Mouse (Mus musculus): ENCODE measurements around the gene Sorcs2. TPM values are rescaled to one million over a fixed set of nuclear protein-coding genes. Genes with fewer than 3 reads are reported as not detected.

Gene Sorcs2
- total RNA-seq, 2 experiments from 2014 or later: 15.6 to 16.0 TPM

GRCm38 (mm10) chr5:36128513-36128912 lies 269.4 kb downstream of the Sorcs2 start:
- no peak for DNase-seq

GRCm38 (mm10) chr5:36124993-36125392 lies 272.9 kb downstream of the Sorcs2 start:
- no peak for DNase-seq

DNA sequence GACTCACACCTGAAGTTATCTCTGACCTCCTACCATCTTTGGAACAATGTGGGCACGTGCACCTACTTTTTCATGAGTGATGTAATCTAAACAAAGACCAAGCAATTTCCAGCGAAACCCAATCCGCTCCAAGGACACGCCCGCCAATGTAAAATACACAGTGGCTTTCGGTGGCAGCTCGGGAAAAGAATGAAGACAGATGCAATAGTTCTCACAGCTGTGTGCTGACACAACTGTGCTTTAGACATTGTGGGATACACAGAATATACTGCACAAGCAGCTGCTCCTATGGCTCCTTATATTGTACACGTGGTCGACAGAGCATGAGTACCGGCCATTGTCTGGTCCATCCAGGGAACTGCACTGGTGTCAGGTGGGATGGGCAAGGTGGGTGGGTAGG lies 275.0 kb downstream of the Sorcs2 start:
- no peak for DNase-seq

GRCm38 (mm10) chr5:36120931-36121341 lies 277.0 kb downstream of the Sorcs2 start:
- no peak for DNase-seq

DNA sequence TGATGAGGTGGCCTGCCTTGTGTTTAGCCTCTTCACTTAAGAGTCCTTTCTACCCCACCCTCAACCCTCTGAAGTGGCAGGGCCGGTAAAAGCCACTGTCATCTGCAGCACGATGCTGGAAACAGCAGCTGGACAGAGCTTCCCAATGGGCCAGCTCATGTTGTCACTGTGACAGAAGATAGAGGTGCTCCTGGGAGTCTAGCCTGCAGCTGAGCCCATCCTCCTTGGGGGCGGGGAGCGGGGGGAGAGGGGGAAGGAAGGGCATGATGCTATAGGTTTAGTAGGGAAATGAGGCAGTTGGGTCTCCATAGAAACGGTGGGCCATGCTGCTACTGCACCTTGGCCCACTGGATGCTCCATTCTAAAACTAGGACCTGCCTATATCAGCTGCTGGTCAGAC lies 279.9 kb downstream of the Sorcs2 start:
- DNase-seq: no peak

DNA sequence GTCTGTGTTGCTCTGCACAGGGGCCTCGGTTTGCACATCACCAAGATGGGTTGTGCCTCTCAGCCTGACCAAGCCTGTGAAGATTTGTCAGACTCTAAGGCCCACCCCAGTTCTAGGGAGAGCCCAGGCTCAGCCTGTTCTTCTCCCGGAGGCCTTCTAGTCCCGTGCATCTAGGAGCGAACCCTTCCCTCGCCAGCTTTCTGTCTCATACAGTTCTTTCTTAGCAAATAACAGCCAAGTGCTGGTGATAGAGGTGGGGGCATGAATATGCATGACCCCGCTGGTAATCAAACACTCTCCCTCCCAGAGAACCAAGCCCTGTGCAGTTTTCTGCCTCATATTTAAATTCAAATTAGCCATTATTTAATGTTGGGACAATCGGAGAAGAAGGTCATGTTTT lies 282.4 kb downstream of the Sorcs2 start:
- DNase-seq: no peak

GRCm38 (mm10) chr5:36113696-36114095 lies 284.2 kb downstream of the Sorcs2 start:
- no peak for DNase-seq

DNA sequence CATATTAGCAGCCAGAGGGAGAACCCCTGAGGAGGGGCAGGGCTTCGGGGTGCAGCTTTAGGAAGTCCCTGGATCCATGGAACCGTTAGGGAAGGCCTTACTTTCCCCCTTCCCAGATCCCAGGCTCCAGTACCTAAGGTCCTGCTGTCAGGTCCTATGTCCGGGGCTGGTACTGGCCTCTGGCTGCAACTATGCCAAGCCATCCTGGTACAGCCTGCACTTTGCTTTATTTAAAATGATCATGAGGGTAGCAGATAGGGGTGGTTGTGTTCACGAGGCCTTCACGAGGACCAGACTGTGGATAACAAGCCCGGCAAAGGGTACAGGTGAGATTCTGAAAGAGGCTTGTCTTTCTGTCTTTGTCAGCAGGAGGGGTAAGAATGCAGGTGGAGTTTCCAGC lies 285.2 kb downstream of the Sorcs2 start:
- no peak for DNase-seq

- no peak for DNase-seq
Observed at GRCm38 (mm10) chr5:36111516-36111915, 286.4 kb downstream of the Sorcs2 start.

GRCm38 (mm10) chr5:36108339-36108887 lies 289.5 kb downstream of the Sorcs2 start:
- no peak for DNase-seq

- DNase-seq: no peak
Observed at GRCm38 (mm10) chr5:36103483-36103882, 294.5 kb downstream of the Sorcs2 start.

- DNase-seq: no peak
Observed at GRCm38 (mm10) chr5:36101129-36101528, 296.8 kb downstream of the Sorcs2 start.

- no peak for DNase-seq
Observed at GRCm38 (mm10) chr5:36100488-36100887, 297.5 kb downstream of the Sorcs2 start.

- no peak for DNase-seq
Observed at GRCm38 (mm10) chr5:36099662-36100061, 298.3 kb downstream of the Sorcs2 start.

DNA sequence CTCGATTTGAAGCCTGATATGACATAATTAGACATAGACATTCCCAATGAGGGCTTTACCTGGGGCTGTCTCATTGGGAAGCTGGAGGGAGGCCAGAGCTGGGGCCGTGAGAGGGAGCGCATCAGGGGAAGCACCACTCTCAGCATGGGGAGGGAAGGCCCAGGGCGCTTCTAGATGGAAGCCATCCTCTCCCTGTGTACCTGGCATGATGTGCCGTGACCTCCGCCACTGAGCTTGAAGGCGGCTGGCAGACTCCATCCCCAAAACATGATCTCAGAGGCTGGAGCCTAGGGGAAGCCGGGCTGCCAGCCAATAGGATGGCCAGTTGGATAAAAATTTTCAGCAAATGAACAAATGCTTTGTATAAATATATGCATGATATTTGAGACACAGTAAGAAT lies 301.9 kb downstream of the Sorcs2 start:
- peak; percentile 40 for DNase-seq

- no peak for DNase-seq
Observed at GRCm38 (mm10) chr5:36090036-36090435, 307.9 kb downstream of the Sorcs2 start.

DNA sequence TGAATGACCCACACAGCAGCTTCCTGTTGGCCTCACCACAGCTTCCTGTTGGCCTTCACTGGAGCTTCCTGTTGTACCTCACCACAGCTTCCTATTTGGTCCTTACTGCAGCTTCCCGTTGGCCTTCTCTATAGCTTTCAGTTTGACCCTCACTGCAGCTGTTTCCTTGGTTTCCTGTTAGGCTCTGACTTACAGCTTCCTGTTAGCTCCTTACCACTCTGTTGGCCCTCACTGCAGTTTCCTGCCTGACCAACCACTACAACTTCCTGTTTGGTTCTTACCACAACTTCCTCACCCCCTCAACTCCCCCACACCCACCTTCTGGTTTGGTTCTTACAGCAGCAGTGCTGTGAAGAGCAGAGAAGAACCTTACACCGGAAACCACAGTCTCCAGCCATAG lies 308.7 kb downstream of the Sorcs2 start:
- no peak for DNase-seq

DNA sequence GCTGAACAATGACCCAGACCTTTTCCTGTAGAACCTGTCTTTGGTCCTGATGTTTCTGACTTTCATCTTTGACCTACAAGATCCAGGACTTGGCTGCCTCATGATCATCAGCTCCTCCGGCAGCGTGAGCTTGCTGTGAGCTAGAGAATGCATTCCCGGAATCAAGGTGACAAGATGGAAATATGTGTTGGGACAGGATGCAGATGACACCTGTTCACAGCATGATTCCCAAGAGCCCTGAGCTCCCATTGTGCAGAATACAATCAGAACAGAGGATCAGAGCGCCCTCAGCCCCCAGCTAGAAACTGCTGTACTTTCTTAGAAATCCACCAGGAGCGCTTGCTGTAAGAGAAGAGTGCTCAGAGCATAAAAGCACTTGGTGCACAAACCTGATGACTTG lies 311.0 kb downstream of the Sorcs2 start:
- no peak for DNase-seq

DNA sequence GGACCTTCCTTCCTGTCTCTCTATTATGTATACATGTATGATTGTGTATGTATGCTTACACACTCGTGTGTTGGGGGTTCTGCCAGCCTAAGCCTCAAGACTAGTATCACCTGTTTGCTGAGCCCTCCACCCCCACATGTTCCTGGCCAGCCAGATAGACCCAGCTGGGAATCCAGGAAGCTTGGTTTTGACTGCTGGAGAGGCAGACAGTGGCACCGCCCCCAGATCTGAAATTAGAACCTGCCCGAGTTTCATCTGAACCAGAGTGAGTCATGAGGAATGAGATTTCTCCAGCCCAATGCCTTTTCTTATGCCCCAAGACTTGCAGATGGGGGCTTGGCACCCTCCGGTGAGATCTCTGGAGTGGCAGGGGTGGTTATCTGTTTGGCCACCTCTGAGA lies 312.3 kb downstream of the Sorcs2 start:
- DNase-seq: no peak

DNA sequence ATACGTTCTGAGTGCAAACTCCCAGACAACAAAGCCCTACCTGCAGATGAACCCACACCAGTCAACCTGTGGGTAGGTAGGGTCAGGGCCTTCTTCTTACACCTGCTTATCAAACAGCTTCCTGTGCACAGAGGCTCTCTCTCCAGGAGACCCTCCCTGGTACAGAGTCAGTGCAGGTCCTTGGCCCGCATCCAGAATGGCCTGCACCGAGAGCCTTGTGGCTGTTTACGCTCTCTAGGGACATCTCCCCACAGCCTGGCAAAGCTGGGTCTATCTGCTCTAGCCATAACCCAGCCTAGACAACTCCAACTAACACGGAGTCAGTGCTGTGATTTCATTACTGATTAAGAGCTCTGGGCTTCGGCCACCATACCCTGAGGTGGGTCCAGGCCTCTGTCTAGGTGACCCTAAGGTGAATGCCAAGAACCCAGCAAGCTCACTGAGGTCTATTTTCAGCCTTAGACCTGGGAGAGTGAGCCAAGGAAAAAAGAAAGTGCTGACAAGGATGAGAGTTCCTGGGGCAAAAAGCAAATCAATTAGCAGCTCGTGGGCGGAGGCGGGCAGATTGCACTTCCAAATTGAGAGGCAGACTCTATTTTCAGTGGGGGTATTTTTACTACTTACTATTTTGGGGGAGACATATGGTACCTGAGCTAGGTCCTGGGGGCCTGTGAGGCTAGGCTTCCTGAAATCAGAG lies 313.9 kb downstream of the Sorcs2 start:
- DNase-seq: no peak

DNA sequence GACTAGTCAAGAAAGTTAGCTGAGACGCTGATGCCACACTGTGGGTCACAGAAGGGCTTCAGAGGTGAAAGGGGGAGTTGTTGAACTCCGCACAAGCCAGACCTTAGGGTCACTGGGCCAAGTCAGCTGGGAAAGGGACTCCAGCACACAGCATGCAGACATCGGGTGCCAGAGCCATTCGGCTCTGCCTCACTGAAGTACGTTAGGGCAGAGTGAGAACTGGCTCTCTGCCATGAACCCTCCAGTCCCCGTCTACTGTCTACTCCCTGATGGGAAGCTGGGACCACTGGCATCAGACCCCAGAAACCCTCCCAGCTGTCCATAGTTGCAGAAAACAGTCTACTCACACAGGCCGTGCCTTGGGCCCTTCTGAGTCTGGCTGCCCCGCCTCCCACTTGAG lies 316.9 kb downstream of the Sorcs2 start:
- DNase-seq: no peak

- peak; percentile 36 for DNase-seq
Observed at GRCm38 (mm10) chr5:36075172-36076074, 322.5 kb downstream of the Sorcs2 start.

Measured in gastrocnemius, postnatal 10 days (tissue).